Comparison of ENCODE assay signal across 21 mouse cellular contexts in genomic region chr5:52316926-52317325, GRCm38 (mm10). TPM values are rescaled to one million over a fixed set of nuclear protein-coding genes. Genes with fewer than 3 reads are reported as not detected.
"Had no signal": no experiment of that assay in that cellular context is flagged by ENCODE, and none has a peak within 500 bp of the region (broad histone marks: within the 10 kb centered on the region; RNA-seq: fewer than 3 reads in every experiment).

No protein-coding gene starts in this region.

- H3K4me3 ChIP-seq: intestine, embryonic 15.5 days; layer of hippocampus, adult 2 months; limb, embryonic 10.5 days; limb, embryonic 13.5 days; liver, embryonic 13.5 days; lung, embryonic 15.5 days; midbrain, embryonic 12.5 days; midbrain, embryonic 15.5 days; neural tube, embryonic 12.5 days; neural tube, embryonic 15.5 days had no signal

- H3K9me3 ChIP-seq: intestine, embryonic 15.5 days; limb, embryonic 10.5 days; limb, embryonic 13.5 days; liver, embryonic 13.5 days; lung, embryonic 15.5 days; midbrain, embryonic 12.5 days; midbrain, embryonic 15.5 days; neural tube, embryonic 12.5 days; neural tube, embryonic 15.5 days had no signal

- DNase-seq: layer of hippocampus, adult 9-11 months; liver; liver, embryonic 13.5 days; right cerebral cortex, adult 18-20 months; right cerebral cortex, postnatal 14 days; right cerebral cortex, postnatal 4 days; thymus, adult 2 months; thymus, postnatal 14 days; thymus, postnatal 4 days had no signal

- H3K27ac ChIP-seq: intestine, embryonic 15.5 days; layer of hippocampus, adult 2 months; limb, embryonic 10.5 days; limb, embryonic 13.5 days; liver, embryonic 13.5 days; lung, embryonic 15.5 days; macrophage; midbrain, embryonic 12.5 days; midbrain, embryonic 15.5 days; neural tube, embryonic 12.5 days; neural tube, embryonic 15.5 days; stomach, postnatal 0 days had no signal

- H3K4me2 ChIP-seq: intestine, embryonic 15.5 days; limb, embryonic 13.5 days; liver, embryonic 13.5 days; lung, embryonic 15.5 days; midbrain, embryonic 12.5 days; midbrain, embryonic 15.5 days; neural tube, embryonic 12.5 days; neural tube, embryonic 15.5 days had no signal

- H3K9ac ChIP-seq: intestine, embryonic 15.5 days; limb, embryonic 13.5 days; liver, embryonic 13.5 days; lung, embryonic 15.5 days; midbrain, embryonic 12.5 days; midbrain, embryonic 15.5 days; neural tube, embryonic 12.5 days; neural tube, embryonic 15.5 days had no signal

- H3K36me3 ChIP-seq: intestine, embryonic 15.5 days; limb, embryonic 10.5 days; limb, embryonic 13.5 days; liver, embryonic 13.5 days; lung, embryonic 15.5 days; midbrain, embryonic 12.5 days; midbrain, embryonic 15.5 days; neural tube, embryonic 12.5 days; neural tube, embryonic 15.5 days had no signal

- H3K27me3 ChIP-seq: intestine, embryonic 15.5 days; limb, embryonic 13.5 days; liver, embryonic 13.5 days; lung, embryonic 15.5 days; midbrain, embryonic 12.5 days; midbrain, embryonic 15.5 days; neural tube, embryonic 12.5 days; neural tube, embryonic 15.5 days had no signal

- H3K4me1 ChIP-seq: intestine, embryonic 15.5 days; limb, embryonic 10.5 days; limb, embryonic 13.5 days; liver, embryonic 13.5 days; lung, embryonic 15.5 days; midbrain, embryonic 12.5 days; midbrain, embryonic 15.5 days; neural tube, embryonic 12.5 days; neural tube, embryonic 15.5 days had no signal

- ATAC-seq: hindbrain, embryonic 16.5 days; intestine, embryonic 15.5 days; midbrain, embryonic 15.5 days had no signal

RNA-seq across cellular contexts. Expression of gene Sod3, which starts 46.7 kb away (rescaled TPM):
- polyA plus RNA-seq: limb, embryonic 10.5 days had no signal
